Mouse (Mus musculus): Measurements from ENCODE around the gene Akr1b8. TPM values are rescaled to one million over a fixed set of nuclear protein-coding genes. Genes with fewer than 3 reads are reported as not detected.
"Not testable (repeated sequence)": the region's sequence is repeated elsewhere in the genome, so short reads cannot be mapped to it uniquely, and the experiment has no call there.

The Akr1b8 gene
- polyA plus RNA-seq, 1 experiment from 2014 or later = 6.6 TPM

DNA sequence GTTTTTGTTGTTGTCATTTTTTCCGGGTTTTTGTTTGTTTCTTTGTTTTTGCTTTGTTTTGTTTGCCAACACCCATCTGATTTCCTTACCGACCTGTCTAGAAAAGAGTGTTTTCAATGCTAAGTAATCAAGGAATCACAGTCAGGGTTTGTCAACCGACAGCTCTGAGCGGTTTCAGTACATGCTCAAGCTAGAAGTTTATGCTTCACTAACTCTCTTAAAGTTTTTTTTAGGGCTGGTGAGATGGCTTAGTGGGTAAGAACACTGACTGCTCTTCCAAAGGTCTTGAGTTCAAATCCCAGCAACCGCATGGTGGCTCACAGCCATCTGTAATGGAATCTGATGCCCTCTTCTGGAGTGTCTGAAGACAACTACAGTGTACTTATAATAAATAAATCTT lies 22.0 kb downstream of the Akr1b8 start:
- not testable (repeated sequence) for H3K27ac ChIP-seq (ENCODE audit: low read length); H3K4me1 ChIP-seq (ENCODE audit: control insufficient read depth, insufficient read depth, low read length); H3K4me3 ChIP-seq (ENCODE audit: low read depth, low read length); H3K4me2 ChIP-seq (replicated peaks; ENCODE audit: low read depth, low read length); H3K36me3 ChIP-seq (ENCODE audit: control insufficient read depth, insufficient read depth, low read length); ATAC-seq (ENCODE audit: insufficient number of reproducible peaks, insufficient read depth, low FRiP score, low read depth); H3K9me3 ChIP-seq (ENCODE audit: control insufficient read depth, low read depth, low read length); H3K9ac ChIP-seq (replicated peaks; ENCODE audit: low read depth, low read length); H3K27me3 ChIP-seq (ENCODE audit: control insufficient read depth, insufficient read depth, low read length)
- 82% methylated on average over 5 of the region's 5 CpGs for WGBS

GRCm38 (mm10) chr6:34383401-34383800 lies 29.5 kb downstream of the Akr1b8 start:
- H3K4me2 ChIP-seq (replicated peaks; ENCODE audit: low read depth, low read length) = peak overlapping the region; percentile 74
- H3K9ac ChIP-seq (replicated peaks; ENCODE audit: low read depth, low read length) = no peak overlapping the region
- 46% methylated on average over 8 of the region's 8 CpGs for WGBS

GRCm38 (mm10) chr6:34384110-34384661 lies 30.3 kb downstream of the Akr1b8 start, which contains the start of gene Akr1b10:
Akr1b10 (plus strand) TSS chr6:34384218.
- H3K27me3 ChIP-seq (ENCODE audit: control insufficient read depth, insufficient read depth, low read length) = no peaks in the 10 kb centered on the region
- ATAC-seq (ENCODE audit: insufficient number of reproducible peaks, insufficient read depth, low FRiP score, low read depth) = peak; percentile 70; the same call in 1 of the 2 replicates

More at GRCm38 (mm10) chr6:34383401-34383800, 29.5 kb downstream of the Akr1b8 start:
- no peaks in the 10 kb centered on the region for H3K27me3 ChIP-seq (ENCODE audit: control insufficient read depth, insufficient read depth, low read length)
- no peak for ATAC-seq (ENCODE audit: insufficient number of reproducible peaks, insufficient read depth, low FRiP score, low read depth)
- H3K36me3 ChIP-seq (ENCODE audit: control insufficient read depth, insufficient read depth, low read length) = no peaks in the 10 kb centered on the region
- no peaks in the 10 kb centered on the region for H3K4me1 ChIP-seq (ENCODE audit: control insufficient read depth, insufficient read depth, low read length)
- H3K27ac ChIP-seq (ENCODE audit: low read length) = no peak overlapping the region
- H3K4me3 ChIP-seq (ENCODE audit: low read depth, low read length) = no peak overlapping the region
- H3K9me3 ChIP-seq (ENCODE audit: control insufficient read depth, low read depth, low read length) = no peaks in the 10 kb centered on the region

DNA sequence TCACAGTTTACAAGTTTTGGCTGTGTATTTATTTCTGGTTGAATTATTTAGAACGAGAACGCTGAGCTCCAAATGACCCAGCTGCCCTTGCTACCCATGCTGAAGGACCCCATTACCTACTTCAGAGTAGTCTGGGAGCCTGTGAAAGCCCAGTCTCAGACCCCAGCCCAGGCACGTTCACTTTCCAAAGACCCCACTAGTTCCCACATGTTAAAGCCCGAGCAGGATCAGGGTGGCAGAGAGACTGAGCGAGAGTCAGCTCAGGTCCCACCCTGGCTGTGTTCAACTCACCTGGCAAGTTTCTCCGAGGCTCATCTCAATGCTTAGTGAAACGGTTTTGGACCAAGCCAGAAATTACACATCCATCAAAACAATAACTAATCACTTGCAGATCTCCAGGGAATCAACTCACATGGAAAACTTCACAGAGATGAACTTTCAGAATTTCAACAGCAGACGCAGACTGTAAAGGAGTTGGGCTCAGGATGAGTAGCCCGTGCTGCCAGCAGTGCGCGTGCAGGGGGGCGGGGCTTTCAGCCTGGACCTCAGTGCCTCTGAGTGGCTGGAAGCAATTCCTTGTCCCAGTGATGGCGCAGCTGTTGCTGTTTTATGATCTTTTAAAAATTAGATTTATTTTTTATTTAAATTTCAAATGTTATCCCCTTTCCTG lies 30.9 kb downstream of the Akr1b8 start:
- peak overlapping the region; percentile 56; the same call in 1 of the 2 replicates for H3K27ac ChIP-seq (ENCODE audit: low read length)
- no peak overlapping the region; the same call in 1 of the 2 replicates for H3K9ac ChIP-seq (replicated peaks; ENCODE audit: low read depth, low read length)
- no peaks in the 10 kb centered on the region for H3K36me3 ChIP-seq (ENCODE audit: control insufficient read depth, insufficient read depth, low read length)
- peak overlapping the region; percentile 74 for H3K4me2 ChIP-seq (replicated peaks; ENCODE audit: low read depth, low read length)
- ATAC-seq (ENCODE audit: insufficient number of reproducible peaks, insufficient read depth, low FRiP score, low read depth) = peak; percentile 68; the same call in 1 of the 2 replicates
- no peaks in the 10 kb centered on the region for H3K9me3 ChIP-seq (ENCODE audit: control insufficient read depth, low read depth, low read length)
- peak overlapping the region; percentile 43 for H3K4me3 ChIP-seq (ENCODE audit: low read depth, low read length)
- 1% methylated on average over 13 of the region's 13 CpGs for WGBS
- no peaks in the 10 kb centered on the region for H3K4me1 ChIP-seq (ENCODE audit: control insufficient read depth, insufficient read depth, low read length)
- no peaks in the 10 kb centered on the region for H3K27me3 ChIP-seq (ENCODE audit: control insufficient read depth, insufficient read depth, low read length)

More at GRCm38 (mm10) chr6:34384110-34384661, 30.3 kb downstream of the Akr1b8 start, which contains the start of gene Akr1b10:
- Histone ChIP-seq H3K9me3 (ENCODE audit: control insufficient read depth, low read depth, low read length) (no peaks in the 10 kb centered on the region), H3K27ac (ENCODE audit: low read length) (peak within 1 kb of the TSS; percentile 56; the same call in 1 of the 2 replicates), H3K36me3 (ENCODE audit: control insufficient read depth, insufficient read depth, low read length) (no peaks in the 10 kb centered on the region), H3K4me3 (ENCODE audit: low read depth, low read length) (peak within 1 kb of the TSS; percentile 43), H3K4me1 (ENCODE audit: control insufficient read depth, insufficient read depth, low read length) (no peaks in the 10 kb centered on the region), H3K9ac (replicated peaks; ENCODE audit: low read depth, low read length) (no peak within 1 kb of the TSS; the same call in 1 of the 2 replicates), H3K4me2 (replicated peaks; ENCODE audit: low read depth, low read length) (peak within 1 kb of the TSS; percentile 74)
- WGBS = 1% methylated on average over 17 of the region's 17 CpGs

GRCm38 (mm10) chr6:34388420-34389156 lies 34.7 kb downstream of the Akr1b8 start:
- H3K9ac ChIP-seq (replicated peaks; ENCODE audit: low read depth, low read length) = no peak overlapping the region
- 80% methylated on average over 4 of the region's 4 CpGs for WGBS
- no peaks in the 10 kb centered on the region for H3K36me3 ChIP-seq (ENCODE audit: control insufficient read depth, insufficient read depth, low read length)
- H3K27me3 ChIP-seq (ENCODE audit: control insufficient read depth, insufficient read depth, low read length) = no peaks in the 10 kb centered on the region
- no peaks in the 10 kb centered on the region for H3K9me3 ChIP-seq (ENCODE audit: control insufficient read depth, low read depth, low read length)
- ATAC-seq (ENCODE audit: insufficient number of reproducible peaks, insufficient read depth, low FRiP score, low read depth) = no peak
- no peaks in the 10 kb centered on the region for H3K4me1 ChIP-seq (ENCODE audit: control insufficient read depth, insufficient read depth, low read length)
- H3K4me2 ChIP-seq (replicated peaks; ENCODE audit: low read depth, low read length) = no peak overlapping the region
- H3K27ac ChIP-seq (ENCODE audit: low read length) = no peak overlapping the region
- no peak overlapping the region for H3K4me3 ChIP-seq (ENCODE audit: low read depth, low read length)

- no peaks in the 10 kb centered on the region for H3K27me3 ChIP-seq (ENCODE audit: control insufficient read depth, insufficient read depth, low read length)
- H3K4me3 ChIP-seq (ENCODE audit: low read depth, low read length) = no peak overlapping the region
- H3K36me3 ChIP-seq (ENCODE audit: control insufficient read depth, insufficient read depth, low read length) = no peaks in the 10 kb centered on the region
- no peak overlapping the region for H3K4me2 ChIP-seq (replicated peaks; ENCODE audit: low read depth, low read length)
- no peaks in the 10 kb centered on the region for H3K4me1 ChIP-seq (ENCODE audit: control insufficient read depth, insufficient read depth, low read length)
- H3K27ac ChIP-seq (ENCODE audit: low read length) = no peak overlapping the region
- WGBS = 68% methylated on average over 5 of the region's 5 CpGs
- no peaks in the 10 kb centered on the region for H3K9me3 ChIP-seq (ENCODE audit: control insufficient read depth, low read depth, low read length)
- no peak overlapping the region for H3K9ac ChIP-seq (replicated peaks; ENCODE audit: low read depth, low read length)
- no peak for ATAC-seq (ENCODE audit: insufficient number of reproducible peaks, insufficient read depth, low FRiP score, low read depth)
Measured at GRCm38 (mm10) chr6:34395897-34396296, 42.0 kb downstream of the Akr1b8 start.

DNA sequence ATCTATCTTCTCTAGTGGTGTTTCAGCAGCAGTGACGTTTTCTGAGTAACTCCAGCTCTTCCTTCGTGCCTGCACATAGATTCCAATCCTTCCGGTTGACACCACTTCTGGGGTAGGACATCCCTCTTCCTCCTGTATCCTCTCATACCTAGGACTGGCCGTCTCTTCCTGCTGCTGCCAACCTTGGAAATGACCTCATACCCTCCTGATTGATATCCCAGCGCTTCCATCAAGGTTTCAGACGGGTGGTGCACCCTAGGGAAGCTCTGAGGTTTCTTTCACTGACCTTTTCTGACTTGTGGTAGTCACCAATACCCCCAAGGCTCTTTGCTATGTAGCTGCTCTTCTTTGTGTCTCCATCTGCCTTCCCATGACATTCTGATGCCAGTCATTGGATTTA lies 44.5 kb downstream of the Akr1b8 start:
- H3K27me3 ChIP-seq (ENCODE audit: control insufficient read depth, insufficient read depth, low read length) = no peaks in the 10 kb centered on the region
- WGBS = 85% methylated on average over 6 of the region's 6 CpGs
- H3K4me1 ChIP-seq (ENCODE audit: control insufficient read depth, insufficient read depth, low read length) = no peaks in the 10 kb centered on the region
- no peak overlapping the region for H3K27ac ChIP-seq (ENCODE audit: low read length)
- H3K9ac ChIP-seq (replicated peaks; ENCODE audit: low read depth, low read length) = no peak overlapping the region
- H3K4me2 ChIP-seq (replicated peaks; ENCODE audit: low read depth, low read length) = no peak overlapping the region
- ATAC-seq (ENCODE audit: insufficient number of reproducible peaks, insufficient read depth, low FRiP score, low read depth) = no peak
- no peaks in the 10 kb centered on the region for H3K36me3 ChIP-seq (ENCODE audit: control insufficient read depth, insufficient read depth, low read length)
- H3K4me3 ChIP-seq (ENCODE audit: low read depth, low read length) = no peak overlapping the region
- no peaks in the 10 kb centered on the region for H3K9me3 ChIP-seq (ENCODE audit: control insufficient read depth, low read depth, low read length)

- no peaks in the 10 kb centered on the region for H3K9me3 ChIP-seq (ENCODE audit: control insufficient read depth, low read depth, low read length)
- H3K9ac ChIP-seq (replicated peaks; ENCODE audit: low read depth, low read length) = no peak overlapping the region
- H3K27me3 ChIP-seq (ENCODE audit: control insufficient read depth, insufficient read depth, low read length) = no peaks in the 10 kb centered on the region
- no peak for ATAC-seq (ENCODE audit: insufficient number of reproducible peaks, insufficient read depth, low FRiP score, low read depth)
- no peaks in the 10 kb centered on the region for H3K36me3 ChIP-seq (ENCODE audit: control insufficient read depth, insufficient read depth, low read length)
- 74% methylated on average over 13 of the region's 13 CpGs for WGBS
- H3K4me1 ChIP-seq (ENCODE audit: control insufficient read depth, insufficient read depth, low read length) = no peaks in the 10 kb centered on the region
- no peak overlapping the region for H3K27ac ChIP-seq (ENCODE audit: low read length)
- H3K4me2 ChIP-seq (replicated peaks; ENCODE audit: low read depth, low read length) = no peak overlapping the region
- H3K4me3 ChIP-seq (ENCODE audit: low read depth, low read length) = no peak overlapping the region
Measured at GRCm38 (mm10) chr6:34399606-34400220, 45.8 kb downstream of the Akr1b8 start.

All from stomach, embryonic 14.5 days (tissue).